Mouse (Mus musculus) right cerebral cortex, postnatal 4 days (tissue): ENCODE results near the gene Usp29.
A peak's percentile ranks its signal among the peaks of the same experiment; 100 is the strongest.
"Not testable (repeated sequence)": the region's sequence is repeated elsewhere in the genome, so short reads cannot be mapped to it uniquely, and the experiment has no call there.

Source experiments
- DNase-seq: peaks from one replicate; pipeline ENCODE4 v3.0.0-alpha.2; 2022

Usp29 gene

DNA sequence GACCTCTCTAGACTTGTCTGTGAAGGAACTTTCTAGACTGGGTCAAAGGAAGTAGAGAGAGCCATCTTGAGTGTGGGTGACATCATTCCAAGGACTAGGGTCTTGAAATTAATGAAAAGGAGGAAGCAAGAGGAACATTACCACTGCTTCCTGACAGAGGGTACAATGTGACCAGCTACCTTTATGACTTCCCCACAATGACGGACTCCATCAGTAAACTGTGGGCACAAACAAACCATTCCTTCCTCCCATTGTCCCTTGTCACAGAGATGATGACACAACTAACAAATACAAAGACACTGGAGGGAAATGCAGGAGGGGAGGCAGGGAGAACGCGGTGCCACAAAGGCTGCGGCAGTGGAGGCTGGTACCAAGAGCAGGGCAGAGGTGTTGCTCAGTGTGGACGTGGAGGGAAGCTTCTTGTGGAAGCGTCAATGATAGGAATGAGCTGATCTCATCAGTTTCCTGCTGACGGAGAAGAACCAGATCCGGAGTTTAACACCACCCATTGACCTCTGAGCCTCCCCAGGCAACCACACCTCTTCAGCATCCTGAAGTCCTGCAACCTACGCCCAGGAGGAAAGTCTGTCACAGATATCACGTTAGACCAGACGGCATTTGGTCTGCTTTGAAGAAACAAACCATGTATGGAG, 149.3 kb downstream of the Usp29 start:
- no peak for DNase-seq

DNA sequence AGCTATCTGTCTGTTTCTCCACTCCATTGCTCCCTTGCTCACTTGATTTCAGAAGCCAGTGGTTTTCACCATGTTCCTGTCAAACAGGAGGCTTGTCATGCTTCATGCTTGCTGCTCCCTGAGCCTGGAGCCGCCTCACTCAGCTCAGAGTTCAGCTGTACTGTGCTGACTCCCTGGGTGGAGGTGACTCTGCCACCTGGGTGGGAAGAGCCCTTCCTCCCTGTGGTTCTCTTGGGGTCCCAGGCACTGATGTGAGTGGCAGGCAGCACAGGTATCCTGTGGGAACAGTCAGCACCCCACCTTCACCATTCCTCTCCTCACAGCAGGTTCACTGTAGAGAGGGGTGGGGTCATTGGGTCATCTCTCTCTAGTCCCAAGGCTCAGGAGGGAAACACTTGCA, 150.5 kb downstream of the Usp29 start:
- not testable (repeated sequence) for DNase-seq

DNA sequence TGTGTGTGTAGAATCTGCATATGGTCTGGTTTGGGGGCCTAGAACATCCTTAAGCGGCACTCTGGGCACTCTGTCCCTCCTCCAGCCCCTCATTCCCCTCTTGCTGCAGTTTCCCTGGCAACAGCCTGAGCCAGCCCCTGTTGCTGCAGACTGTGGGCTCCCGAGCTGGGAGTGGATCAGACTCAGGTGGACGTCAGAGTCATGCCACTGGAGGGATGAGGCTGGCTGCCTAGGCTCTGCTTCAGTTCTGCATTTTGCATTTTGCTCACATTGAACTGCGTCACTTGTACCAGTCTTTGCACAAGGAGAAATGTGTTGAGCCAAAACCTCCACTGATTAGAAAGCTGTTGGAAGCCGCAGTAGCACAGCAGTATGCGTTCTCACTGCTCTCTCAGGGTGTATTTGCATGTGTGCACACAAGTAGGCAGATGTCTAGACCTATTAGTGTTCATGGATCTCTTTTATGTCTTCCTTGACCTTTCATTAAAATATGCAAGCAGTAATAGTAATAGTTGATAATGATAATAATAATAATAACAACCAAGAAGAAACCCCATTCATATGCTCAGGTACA, 151.2 kb downstream of the Usp29 start:
- DNase-seq = peak; percentile 21

DNA sequence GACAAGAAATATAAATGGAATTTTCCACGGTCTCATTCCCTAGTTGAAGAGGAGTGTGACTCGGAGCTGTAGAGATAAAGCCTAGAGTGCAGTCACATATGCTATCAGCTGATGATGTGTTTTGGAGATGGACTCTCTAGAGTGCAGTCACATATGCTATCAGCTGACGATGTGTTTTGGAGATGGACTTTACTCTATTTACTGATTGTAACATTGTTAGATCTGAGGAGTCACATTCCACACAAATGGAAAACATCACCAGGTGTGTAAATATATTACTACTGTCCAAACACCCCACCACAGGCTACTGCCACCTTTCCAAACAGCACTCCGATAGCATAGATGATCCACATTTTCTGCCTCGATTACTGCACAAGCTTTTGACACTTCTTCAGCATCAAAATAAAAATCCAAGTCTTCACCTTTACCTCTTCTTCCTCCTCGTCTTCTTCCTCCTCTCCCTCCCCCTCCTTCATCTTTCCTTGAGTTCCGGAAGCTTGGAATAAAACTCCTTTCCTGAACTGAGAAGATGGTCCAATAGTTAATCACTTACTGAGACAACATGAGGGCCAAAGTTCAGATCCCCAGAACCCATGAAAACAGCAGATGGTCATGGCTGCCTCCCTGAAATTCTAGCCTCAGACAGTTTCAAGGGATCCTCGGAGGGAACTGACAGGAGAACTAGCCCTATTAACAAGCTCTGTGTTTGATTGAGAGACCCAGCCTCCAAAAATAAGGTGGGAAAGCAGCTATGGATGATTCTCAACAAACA, 153.2 kb downstream of the Usp29 start:
- no peak for DNase-seq

DNA sequence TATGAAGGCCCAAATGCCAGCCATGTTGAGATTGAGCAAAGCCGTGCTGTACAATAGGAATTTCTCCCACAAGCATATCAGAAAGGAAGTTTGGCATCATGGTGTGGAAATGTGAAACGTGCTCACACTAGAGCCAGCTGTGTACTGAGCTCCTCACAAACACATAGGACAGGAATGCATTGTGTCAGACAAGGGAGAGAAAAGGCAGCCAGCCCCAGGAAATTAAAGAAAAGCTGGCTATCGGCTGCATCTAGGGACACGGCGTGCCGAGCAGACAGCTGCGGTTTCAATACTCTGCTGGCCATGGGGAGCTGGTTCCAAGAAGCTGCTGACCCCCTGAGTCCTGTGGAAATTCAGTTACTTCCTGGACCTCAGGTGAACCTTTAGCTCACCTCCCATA, 155.0 kb downstream of the Usp29 start:
- DNase-seq = no peak

DNA sequence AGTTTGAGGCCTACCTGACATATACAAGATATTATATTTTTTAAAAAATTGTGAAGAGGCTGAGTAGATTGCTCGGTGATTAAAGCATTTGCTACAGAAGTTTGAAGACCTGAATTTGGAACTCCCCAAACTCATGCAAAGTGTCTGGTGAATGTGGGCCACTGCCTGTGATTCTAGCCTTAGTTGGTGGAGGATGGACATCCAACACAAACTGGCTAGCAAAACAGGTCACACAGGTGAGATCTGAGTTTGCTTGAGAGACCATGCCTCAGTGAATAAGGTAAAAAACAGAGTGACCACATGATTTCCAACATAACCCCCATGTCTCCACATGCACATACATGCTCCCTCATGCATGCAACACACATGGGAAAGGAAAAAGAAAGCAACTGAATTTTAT, 156.5 kb downstream of the Usp29 start:
- DNase-seq = no peak

DNA sequence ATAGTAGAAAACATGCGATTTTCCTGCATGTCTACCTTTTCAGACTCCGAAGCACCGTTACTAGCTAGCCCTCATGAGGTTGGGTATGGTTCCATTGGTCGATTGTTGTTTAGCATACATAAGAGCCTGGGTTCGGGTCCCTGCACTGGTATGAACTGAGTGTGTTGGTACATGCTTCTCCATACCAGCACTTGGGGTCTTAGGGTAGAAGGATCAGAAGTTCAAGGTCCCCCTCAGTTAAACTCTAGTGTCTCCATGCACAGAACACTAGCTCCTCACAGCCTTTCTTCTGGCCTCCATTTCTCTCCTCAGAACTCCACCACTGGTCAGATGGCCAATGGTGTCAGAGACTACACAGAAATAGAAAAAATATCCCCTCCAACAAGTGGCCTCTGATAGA, 159.5 kb downstream of the Usp29 start:
- DNase-seq = no peak

DNA sequence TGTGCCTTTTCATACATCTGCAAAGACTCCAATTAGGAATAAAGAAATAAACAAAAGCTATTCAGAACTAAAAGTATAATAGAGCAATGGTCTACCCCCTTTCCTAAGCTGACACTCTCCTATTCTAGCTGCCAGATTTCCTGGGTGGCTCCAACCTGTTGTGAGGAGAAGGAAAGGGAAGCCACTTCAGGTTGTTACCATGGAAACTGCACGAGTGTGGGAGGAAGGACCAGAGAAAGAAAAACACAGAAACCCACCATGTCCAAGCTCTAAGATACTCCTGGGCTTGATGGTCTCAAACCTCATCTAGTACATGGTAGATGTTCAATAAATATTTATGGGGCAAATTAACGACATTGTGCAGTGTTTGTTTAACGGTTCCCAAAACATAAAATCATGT, 160.8 kb downstream of the Usp29 start:
- no peak for DNase-seq

DNA sequence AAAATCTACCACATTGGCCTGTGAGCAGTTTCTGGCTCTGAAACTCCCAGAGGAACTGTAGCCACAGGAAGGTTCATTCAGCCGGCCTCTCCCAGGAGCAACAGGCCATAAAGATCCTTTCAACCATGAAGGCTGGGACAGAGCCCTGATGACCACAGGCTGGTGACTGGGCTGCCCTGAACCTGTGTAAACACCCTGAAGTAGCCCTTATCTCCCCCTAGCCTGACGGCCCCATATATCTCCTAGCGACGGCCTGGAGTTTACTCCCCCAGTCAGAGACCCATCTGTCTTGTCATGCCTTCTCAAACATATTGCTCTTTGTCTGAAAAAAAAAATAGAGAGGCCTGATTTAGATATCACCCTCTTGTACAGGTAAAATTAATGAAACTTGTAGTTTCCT, 166.6 kb downstream of the Usp29 start:
- DNase-seq = not testable (repeated sequence)

DNA sequence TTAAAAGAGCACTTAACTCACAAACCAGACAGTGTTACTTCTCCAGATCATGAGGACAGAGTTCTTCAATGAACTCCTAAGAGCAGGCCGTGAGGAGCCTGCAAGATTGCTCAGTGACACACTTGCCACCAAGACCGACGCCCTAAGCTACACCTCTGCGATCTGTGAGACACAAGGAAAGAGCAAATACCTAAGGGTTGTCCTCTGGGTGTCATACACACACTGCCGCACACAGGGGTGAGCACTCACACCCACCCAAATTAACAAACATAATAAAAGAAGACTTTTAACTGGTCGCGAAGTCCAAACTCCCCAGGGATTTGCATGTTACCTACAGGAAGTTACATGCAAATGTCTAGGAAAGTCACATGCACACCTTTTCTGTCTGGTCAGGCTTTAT, 170.3 kb downstream of the Usp29 start:
- DNase-seq = no peak

DNA sequence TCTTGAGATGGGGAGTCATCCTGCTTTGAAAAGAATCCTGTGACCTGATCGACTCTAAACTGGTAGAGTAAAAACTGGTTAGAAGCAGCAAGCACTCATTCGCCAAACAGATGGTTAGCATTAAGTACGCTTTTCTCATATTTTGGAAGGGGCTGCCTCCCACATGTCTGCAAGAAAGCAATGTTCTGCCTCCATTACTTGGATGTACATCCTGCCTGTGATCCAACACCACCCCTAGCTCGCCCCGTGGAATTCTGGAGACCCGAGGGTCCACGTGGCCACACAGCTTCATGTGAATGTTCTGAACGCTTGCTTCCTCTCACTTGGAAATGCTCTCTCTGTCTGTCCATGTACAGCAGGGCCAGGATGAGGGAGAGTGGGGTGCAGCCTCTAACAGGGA, 173.1 kb downstream of the Usp29 start:
- no peak for DNase-seq

DNA sequence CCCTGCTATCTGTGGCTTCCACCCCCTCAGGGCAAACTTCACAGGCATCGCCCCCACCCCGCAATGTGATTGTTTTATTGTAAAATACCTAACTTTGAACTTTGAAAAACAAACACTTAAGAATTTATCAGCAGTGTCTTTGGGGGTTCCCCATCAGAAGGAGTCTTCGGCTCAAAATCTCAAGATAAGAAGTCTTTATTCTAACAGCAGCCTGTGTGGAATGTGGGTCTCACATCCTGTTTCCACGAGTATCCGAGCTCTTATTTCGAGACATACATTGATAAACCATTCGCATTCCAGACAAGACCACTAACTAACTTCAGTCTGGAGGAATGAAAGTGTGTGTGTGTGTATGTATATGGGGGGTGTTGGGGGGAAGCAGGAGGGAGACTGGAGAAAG, 180.1 kb downstream of the Usp29 start:
- DNase-seq = no peak

DNA sequence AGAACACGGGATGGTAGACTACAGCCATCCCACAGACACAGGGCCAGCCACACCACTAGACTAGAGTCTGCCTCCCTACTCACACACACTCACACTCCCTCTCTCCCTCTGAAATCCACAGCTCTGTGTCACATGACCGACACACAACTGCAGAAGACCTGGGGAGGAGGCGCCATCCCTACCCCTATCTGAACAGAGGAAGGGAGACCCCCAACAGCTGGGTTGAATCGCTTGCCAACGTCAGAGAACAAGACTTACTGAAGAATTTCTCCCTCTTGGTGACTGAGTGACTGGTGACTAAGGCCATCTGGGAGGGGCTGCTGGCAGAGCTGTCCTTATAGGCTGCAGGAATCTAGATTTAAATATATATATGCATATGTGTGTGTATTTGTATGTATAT, 181.4 kb downstream of the Usp29 start:
- DNase-seq = no peak

DNA sequence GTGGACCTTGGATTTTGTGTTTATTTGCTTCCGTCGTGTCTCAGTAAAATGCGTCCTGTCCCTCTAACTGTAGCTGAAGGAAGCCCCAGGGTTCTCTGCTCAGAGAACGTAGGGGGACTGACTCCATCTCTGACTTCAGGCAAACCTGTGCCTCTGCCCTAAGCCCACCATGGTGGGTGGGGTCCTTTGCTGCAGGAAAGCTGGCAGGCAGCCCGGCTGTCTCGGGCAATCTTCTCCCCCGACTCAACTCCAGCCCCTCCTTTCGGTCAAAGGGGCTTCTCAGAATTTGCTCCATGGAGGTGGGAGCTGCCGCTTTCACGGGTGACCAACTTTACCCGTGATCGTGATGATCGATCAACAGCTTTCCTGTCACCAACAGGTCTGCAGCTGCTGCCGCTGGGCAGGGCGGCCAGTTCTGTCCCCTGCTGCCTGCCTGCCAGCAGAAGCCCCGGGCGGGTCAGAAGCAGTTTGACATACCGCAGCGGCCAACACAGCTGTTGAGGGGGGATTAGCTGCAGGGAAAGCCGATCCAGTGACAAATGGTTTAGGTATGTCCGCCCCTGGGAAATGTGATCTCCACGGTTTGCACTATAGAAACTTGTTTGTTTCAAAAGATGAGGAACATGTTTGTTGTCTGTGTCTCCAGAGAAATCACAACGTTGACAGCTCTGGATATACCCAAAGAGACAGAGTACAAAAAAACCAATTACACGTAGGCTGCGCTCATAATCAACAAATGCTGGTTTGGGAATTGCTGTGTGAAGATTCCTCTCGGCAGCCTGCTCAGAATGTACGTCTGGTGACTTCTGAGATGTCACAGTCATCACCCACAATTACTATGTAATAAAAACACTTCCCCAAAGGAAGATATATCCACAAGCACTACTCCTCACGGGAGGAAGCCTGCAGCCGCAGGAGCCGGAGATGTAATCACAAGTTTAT, 183.3 kb downstream of the Usp29 start:
- DNase-seq = peak; percentile 40

DNA sequence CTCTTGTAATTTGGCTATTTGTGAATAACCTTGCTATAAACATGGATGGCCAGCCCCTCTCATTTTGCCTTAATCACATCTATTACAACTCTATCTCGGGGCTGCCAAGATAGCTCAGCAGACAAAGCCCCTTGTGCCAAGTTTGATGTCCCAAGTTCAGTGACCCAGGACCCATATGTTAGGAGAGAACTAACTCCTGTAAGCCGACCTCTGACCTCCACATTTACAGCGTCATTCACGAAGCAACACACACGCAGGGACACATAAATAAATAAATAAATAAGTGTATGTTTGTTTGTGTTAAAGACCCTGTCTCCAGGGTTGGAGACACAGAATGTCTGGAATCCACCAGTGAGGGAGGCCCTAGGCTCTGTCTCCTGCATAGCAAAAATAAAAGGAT, 186.7 kb downstream of the Usp29 start:
- DNase-seq = no peak

DNA sequence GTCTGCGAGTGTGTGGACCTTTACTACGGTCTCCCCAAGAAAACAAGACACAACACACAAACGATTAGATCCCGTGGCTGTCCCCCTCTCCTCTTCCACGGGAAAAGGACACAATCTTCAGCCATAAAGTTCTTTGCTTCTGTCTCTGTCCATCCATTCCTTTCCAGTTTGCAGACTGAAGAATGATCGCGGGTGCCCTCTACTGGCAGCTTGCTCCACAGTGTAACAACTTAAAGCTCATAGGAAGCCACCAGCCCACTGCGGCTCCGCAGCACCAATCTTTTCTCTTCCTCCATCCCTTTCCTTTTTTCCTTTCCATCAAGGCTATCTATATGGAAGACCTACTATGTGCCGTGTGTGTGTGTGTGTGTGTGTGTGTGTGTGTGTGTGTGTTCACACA, 187.9 kb downstream of the Usp29 start:
- peak; percentile 99 for DNase-seq

DNA sequence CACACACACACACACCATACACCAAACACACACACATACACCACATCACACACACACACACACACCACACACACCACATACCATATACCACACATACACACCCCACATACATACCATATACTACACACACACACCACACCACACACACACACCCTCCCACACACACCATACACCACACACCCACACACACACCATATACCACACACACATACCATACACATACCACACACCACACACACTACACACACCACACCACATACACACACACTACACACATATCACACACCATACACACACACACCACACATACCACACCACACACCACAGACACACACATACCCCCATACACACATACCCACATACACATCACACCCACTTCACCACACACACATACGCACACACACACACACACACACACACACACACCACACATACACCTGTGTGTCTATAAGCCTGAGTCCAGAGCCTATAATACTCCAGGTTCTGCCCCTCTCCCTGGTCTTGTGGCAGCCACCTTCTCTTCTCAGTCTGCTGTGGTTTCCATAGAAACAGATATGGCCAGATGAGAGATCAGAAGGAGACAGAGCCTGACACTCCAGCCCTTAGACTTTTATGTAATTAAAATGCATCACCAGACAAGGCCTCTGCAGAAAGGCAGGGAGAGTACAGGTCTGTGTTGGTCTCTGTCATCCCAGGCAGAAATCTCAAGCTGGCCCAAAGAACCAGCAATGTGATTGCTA, 188.9 kb downstream of the Usp29 start:
- no peak for DNase-seq

DNA sequence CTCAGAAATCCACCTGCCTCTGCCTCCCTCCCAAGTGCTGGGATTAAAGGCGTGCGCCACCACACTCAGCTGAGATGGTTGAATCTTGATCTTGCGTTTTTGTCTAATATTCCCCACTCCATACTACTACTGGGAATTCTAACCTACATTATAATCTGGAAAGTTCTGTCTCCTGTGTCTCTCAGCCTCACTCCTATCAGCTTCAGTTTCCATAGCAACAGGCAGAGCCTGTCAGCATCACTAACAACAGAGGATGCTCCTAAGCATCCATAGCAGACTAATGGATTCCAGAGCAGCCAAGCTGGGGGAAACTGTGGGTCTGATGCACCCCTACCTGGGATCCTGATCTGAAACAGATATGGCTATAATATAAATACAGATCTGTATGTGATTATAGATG, 193.1 kb downstream of the Usp29 start:
- DNase-seq = no peak

DNA sequence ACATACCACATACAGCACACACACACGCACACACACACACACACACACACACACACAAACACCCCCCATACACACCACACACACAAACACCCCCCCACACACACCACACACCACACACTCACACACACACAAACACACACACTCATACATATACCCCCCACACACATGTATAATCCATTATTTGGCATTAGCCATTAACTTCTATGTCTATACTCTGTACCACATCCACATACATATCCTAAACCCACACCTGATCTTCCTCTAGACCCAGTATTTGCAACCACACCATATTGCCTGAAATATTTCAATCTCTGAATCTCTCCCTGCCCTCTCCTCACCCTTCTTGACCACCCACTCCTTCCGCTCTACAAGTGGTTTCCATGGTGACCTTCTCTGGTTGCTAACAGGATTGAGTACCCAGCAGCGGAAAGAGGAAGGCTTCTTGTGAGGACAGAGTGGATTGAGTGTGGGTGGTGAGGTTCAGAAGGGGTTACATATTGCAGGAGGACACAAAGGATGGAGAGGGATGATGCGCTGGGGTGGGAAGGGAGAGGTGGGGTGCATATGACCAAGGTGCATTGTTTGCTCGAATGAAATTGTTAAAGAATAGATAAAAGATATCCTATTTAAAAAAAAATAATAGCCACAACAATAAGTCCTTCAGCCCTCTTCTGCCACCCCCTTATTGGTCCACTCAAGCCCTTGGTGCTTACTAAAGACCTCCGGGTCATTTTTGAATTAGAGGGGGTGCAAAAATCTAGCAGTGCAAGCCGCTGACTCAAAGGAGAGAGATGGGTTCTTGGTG, 195.8 kb downstream of the Usp29 start:
- no peak for DNase-seq

DNA sequence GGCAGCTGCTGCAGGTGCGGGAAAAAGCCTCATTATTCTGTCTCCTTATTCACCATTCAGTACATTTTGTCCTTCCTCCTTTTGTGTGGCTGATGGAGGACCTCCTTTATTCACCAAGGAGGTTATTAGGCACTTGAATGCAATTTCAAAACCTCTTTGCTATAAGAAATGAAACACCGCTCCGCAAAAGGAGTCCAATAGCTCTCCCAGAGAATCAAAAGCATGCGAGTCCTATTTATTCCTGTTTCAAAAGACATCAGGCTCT, 196.3 kb downstream of the Usp29 start:
- no peak for DNase-seq

DNA sequence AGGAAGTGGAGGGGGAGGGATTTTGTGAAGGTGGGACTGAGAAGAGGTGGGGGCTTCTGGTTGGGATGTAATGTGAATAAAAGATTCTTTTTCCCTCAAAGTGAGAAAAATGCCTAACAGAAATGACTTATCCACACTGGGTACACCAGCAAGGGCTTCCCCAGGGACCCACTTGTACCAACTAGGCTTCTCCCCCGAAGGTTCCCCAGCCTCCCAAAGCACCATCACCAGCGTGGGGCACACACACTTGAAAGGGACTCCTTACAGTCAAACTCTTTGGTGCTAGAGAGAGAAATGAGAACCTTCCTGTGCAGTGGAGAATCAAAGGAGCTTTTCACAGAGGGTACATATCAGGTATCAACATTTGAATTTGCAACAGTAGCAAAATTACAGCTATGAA, 198.9 kb downstream of the Usp29 start:
- DNase-seq = no peak

DNA sequence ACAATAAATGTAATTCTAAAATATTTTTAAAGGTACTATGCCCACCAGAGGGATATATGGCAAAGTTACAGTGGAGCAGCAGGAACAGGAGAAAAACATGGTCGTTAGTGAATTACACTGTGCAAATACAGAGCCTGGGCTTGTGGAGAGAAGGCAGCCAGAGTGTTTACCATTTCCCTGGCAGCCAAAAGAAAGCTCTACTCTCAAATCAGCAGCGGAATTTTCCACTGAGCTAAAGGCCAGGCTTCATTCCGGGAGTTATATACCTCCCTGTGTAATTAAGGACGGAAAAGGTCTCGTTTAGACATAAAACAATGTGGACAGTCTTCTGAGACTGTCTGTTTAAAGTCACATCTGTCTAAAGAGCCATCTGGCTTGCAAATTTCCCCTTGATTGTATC, 204.4 kb downstream of the Usp29 start:
- no peak for DNase-seq
